ENCODE assay signal across 8 mouse cellular contexts in genomic region chr7:142470808-142471413, GRCm38 (mm10). TPM values are rescaled to one million over a fixed set of nuclear protein-coding genes. Genes with fewer than 3 reads are reported as not detected.
DNase-seq lines count a peak whose midpoint lies in the region; ATAC-seq lines count a peak whose summit lies in the region.

No protein-coding gene starts in this region.

- peaks cover 55% of the 10 kb centered on the region for H3K4me1 ChIP-seq in intestine, embryonic 14.5 days (replicated peaks; ENCODE audit: control insufficient read depth, insufficient read depth, low read length)

- no peak overlapping the region; the same call in 1 of the 2 replicates for H3K9ac ChIP-seq in intestine, embryonic 14.5 days (ENCODE audit: low read length)

- H3K27me3 ChIP-seq in intestine, embryonic 14.5 days (replicated peaks; ENCODE audit: control insufficient read depth, insufficient read depth, low read length) = no peaks in the 10 kb centered on the region

- intact Hi-C loops in gastrocnemius, postnatal 14 days (cut with DNase I; ENCODE audit: low total_unique reads) = no loop called here

- WGBS in intestine, embryonic 14.5 days = 19% methylated on average over 4 of the region's 4 CpGs

- peak; percentile 44; the same call in 1 of the 2 replicates for ATAC-seq in frontal cortex, adult (ENCODE audit: low TSS enrichment)
- ATAC-seq in intestine, embryonic 14.5 days (replicated peaks; ENCODE audit: low FRiP score, low TSS enrichment, low read depth) = peak; percentile 41; the same call in 1 of the 2 replicates
- ATAC-seq in megakaryocyte progenitor cell, adult 5-6 weeks (replicated peaks; ENCODE audit: poor library complexity) = peak; percentile 32; the same call in 1 of the 2 replicates
- ATAC-seq in monocyte, adult 5-6 weeks (replicated peaks; ENCODE audit: insufficient number of reproducible peaks, low FRiP score, low TSS enrichment, poor library complexity, severe bottlenecking) = no peak

- H3K4me3 ChIP-seq in intestine, embryonic 14.5 days (ENCODE audit: low read depth, low read length) = no peak overlapping the region

- no peaks in the 10 kb centered on the region for H3K36me3 ChIP-seq in intestine, embryonic 14.5 days (ENCODE audit: control insufficient read depth, insufficient read depth, low read length)

- H3K4me2 ChIP-seq in intestine, embryonic 14.5 days (ENCODE audit: low read length) = peak overlapping the region; percentile 46

- H3K9me3 ChIP-seq in intestine, embryonic 14.5 days (ENCODE audit: control insufficient read depth, low read length) = no peaks in the 10 kb centered on the region

- DNase-seq in frontal cortex, postnatal 36 days (ENCODE audit: low spot score in 2 of 2) = no peak
- peak; percentile 95 for DNase-seq in NIH3T3 (ENCODE audit: low read depth)
- DNase-seq in gastrocnemius, postnatal 14 days = peak; percentile 83
- peak; percentile 83 for DNase-seq in intestine, embryonic 14.5 days (ENCODE audit: low spot score)
- DNase-seq in natural killer cell, adult 2 months (ENCODE audit: low spot score in 2 of 2) = no peak

- peak overlapping the region; percentile 96 for H3K27ac ChIP-seq in intestine, embryonic 14.5 days (ENCODE audit: low read depth)

RNA-seq across cellular contexts. Expression of gene Lsp1, which starts 10.3 kb away (rescaled TPM):
- total RNA-seq in gastrocnemius, postnatal 14 days (2021) = 10 to 100 TPM; 22.2 to 35.0 TPM
- 145 and 153 TPM in 2 replicates for polyA plus RNA-seq in intestine, embryonic 14.5 days (2014; fragmentation: Nextera tagmentation; extraction: Ambion mirVana)
- total RNA-seq in megakaryocyte progenitor cell, adult 5-6 weeks (2015) = 45.9 and 75.5 TPM in 2 replicates
- total RNA-seq in megakaryocyte progenitor cell, adult 5-6 weeks (2017) = 65.5 and 67.5 TPM in 2 replicates
- 1,011 to 1,374 TPM (median 1,247 TPM) in 3 replicates for total RNA-seq in monocyte, adult 5-6 weeks (2017)

RNA-seq across cellular contexts. Expression of gene Tnnt3, which starts 27.7 kb away (rescaled TPM):
- total RNA-seq in gastrocnemius, postnatal 14 days (2021) = over 10,000 TPM; 22,199 to 23,470 TPM
- polyA plus RNA-seq in intestine, embryonic 14.5 days (2014; fragmentation: Nextera tagmentation; extraction: Ambion mirVana) = 1.5 and 2.4 TPM in 2 replicates
- total RNA-seq in megakaryocyte progenitor cell, adult 5-6 weeks (2015) = 0.20 TPM in 1 of 2 replicates, not detected in the other
- total RNA-seq in megakaryocyte progenitor cell, adult 5-6 weeks (2017) = not detected in 2 replicates
- 13.6 to 16.7 TPM (median 15.5 TPM) in 3 replicates for total RNA-seq in monocyte, adult 5-6 weeks (2017)

RNA-seq across cellular contexts. Expression of gene Tnni2, which starts 29.3 kb away (rescaled TPM):
- total RNA-seq in gastrocnemius, postnatal 14 days (2021) = over 10,000 TPM; 14,029 to 14,677 TPM
- 1.7 and 3.2 TPM in 2 replicates for polyA plus RNA-seq in intestine, embryonic 14.5 days (2014; fragmentation: Nextera tagmentation; extraction: Ambion mirVana)
- 6.0 and 8.0 TPM in 2 replicates for total RNA-seq in megakaryocyte progenitor cell, adult 5-6 weeks (2015)
- total RNA-seq in megakaryocyte progenitor cell, adult 5-6 weeks (2017) = 2.4 and 7.7 TPM in 2 replicates
- 7.5 to 20.6 TPM (median 11.3 TPM) in 3 replicates for total RNA-seq in monocyte, adult 5-6 weeks (2017)

RNA-seq across cellular contexts. Expression of gene Syt8, which starts 36.3 kb away (rescaled TPM):
- not detected for total RNA-seq in gastrocnemius, postnatal 14 days (2021)
- polyA plus RNA-seq in intestine, embryonic 14.5 days (2014; fragmentation: Nextera tagmentation; extraction: Ambion mirVana) = 1.6 and 3.8 TPM in 2 replicates
- not detected in 2 replicates for total RNA-seq in megakaryocyte progenitor cell, adult 5-6 weeks (2015)
- not detected in 2 replicates for total RNA-seq in megakaryocyte progenitor cell, adult 5-6 weeks (2017)
- total RNA-seq in monocyte, adult 5-6 weeks (2017) = not detected in 3 replicates

Comparison
In these comparisons a context has a peak if more than half of its experiments do, and no peak if none do; other contexts are left out.
1. DNase-seq: peak in NIH3T3 (single experiment), gastrocnemius, postnatal 14 days (single experiment) and intestine, embryonic 14.5 days (single experiment); none in frontal cortex, postnatal 36 days (0 of 2) and natural killer cell, adult 2 months (0 of 2).
2. RNA of gene Lsp1, which starts 10.3 kb away (total RNA-seq): 1,011 to 1,374 TPM in monocyte, adult 5-6 weeks; 45.9 to 75.5 TPM in megakaryocyte progenitor cell, adult 5-6 weeks and 22.2 to 35.0 TPM in gastrocnemius, postnatal 14 days; every median in the first group is over 10 times any median in the second.
3. RNA of gene Tnnt3, which starts 27.7 kb away (total RNA-seq): 22,199 to 23,470 TPM in gastrocnemius, postnatal 14 days; 13.6 to 16.7 TPM in monocyte, adult 5-6 weeks and 0.20 TPM in megakaryocyte progenitor cell, adult 5-6 weeks; every median in the first group is over 1,000 times any median in the second.
4. RNA of gene Tnni2, which starts 29.3 kb away (total RNA-seq): 14,029 to 14,677 TPM in gastrocnemius, postnatal 14 days; 7.5 to 20.6 TPM in monocyte, adult 5-6 weeks and 2.4 to 8.0 TPM in megakaryocyte progenitor cell, adult 5-6 weeks; every median in the first group is over 100 times any median in the second.